Mouse (Mus musculus) adrenal gland, adult 2 months (tissue): ENCODE measurements at regions not wholly inside any gene's neighbourhood (a gene's known extent, or its start where the extent isn't known, plus 50 kb on each side); places are given as distances from the start of the nearest gene placed in this dataset.

ENCODE experiments used
- DNase-seq: peaks from one replicate; pipeline ENCODE4 v3.0.0; 2021

DNA sequence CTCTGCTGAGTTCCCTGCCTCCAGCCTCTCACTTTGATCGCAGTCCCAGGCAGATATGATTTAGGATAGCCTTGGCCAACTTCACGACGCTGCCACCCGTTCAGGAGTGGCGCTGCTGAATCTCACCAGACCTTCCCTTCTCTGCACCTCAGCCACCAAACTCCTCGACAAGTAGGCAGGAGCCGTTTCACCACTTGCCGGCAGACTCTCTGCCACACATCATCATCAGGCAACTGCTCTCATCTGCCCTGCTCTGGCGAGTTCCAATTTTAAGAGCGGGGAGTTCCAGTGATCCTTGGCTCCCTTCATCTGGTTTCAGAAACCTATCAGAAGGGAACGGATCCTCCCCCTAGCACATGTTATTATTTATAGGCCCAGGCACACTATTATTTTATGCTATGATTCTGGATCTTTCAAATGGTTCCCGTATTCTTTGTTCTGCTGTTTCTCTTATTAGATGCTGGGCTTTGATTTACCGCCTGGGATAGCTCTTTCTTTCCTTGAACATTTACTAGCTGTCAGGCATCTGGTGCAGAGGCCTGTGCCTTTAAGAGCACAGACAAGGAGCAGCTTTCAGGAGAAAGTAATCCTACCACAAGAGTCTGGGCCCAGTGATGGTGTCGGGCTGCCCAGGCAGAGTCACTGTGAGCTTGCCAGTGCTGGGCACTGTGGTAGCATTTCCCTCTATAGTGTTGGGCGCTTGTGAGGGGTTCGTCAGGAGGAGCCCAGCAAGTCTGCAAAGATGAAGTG, 722.3 kb downstream of the Vrk1 start:
- no peak for DNase-seq

GRCm38 (mm10) chr12:106748765-106749164, 738.7 kb downstream of the Vrk1 start:
- no peak for DNase-seq

DNA sequence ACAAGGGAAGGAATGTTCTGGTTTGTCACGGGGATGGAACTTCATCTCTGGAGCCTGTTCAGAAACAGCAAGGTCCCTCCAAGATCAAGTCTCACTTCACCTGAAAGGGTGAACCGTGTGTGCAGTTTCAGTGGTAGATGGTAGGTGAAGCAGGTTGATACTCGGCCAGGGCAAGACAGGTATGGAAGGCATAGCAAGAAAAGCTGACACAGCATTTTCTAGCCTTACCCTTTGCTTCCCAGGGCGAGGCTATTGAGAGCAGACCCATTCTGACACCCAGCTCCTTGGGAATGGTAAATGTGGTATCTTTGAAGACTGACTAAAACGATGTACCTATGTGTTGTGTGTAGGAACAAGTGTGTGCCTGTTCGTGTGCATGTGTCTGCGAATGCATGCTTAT, 724.9 kb upstream of the 3110018I06Rik start:
- no peak for DNase-seq

DNA sequence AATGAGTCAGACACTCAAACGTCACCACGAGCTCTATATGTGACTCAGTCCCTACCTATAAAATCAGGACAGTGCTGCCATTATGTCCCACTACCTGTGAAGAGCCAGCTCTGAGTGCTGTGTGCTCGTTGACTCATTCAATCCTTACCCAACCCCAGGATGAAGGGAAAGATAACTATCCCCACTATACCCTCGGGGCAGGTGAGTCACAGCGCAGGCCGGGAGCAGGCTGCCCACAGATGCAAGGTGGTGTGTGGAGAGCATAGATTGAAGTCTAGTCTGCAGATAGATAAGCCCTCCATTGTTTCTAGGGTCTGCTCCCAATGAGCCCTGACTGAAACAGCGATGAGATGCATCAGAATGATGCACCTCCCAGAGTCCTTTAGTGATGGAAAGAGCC, 723.9 kb upstream of the 3110018I06Rik start:
- peak; percentile 35 for DNase-seq

- no peak for DNase-seq
These were observed 714.9 kb upstream of the 3110018I06Rik start for GRCm38 (mm10) chr12:106773536-106773935.

- DNase-seq = no peak
These were observed 691.8 kb upstream of the 3110018I06Rik start for GRCm38 (mm10) chr12:106796596-106796995.

DNA sequence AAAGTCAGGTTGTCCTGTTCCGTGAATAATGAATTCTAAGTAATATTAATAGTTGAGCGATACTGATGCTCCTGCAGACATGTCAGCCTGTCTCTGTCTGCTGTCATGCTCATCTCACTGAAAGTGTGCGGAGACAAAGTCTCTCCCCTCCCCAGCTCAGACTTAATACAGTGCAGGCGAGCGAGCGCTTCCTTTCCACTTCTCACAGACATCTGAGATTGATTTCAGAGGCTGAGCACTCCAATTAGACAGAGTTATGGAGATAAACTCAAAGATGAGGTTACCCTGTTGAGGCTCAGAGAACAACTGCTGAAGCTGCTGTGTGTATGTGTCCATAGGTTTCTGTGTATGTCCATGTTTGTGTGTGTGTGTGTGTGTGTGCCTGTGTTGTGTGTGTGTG, 668.7 kb upstream of the 3110018I06Rik start:
- DNase-seq = no peak

DNA sequence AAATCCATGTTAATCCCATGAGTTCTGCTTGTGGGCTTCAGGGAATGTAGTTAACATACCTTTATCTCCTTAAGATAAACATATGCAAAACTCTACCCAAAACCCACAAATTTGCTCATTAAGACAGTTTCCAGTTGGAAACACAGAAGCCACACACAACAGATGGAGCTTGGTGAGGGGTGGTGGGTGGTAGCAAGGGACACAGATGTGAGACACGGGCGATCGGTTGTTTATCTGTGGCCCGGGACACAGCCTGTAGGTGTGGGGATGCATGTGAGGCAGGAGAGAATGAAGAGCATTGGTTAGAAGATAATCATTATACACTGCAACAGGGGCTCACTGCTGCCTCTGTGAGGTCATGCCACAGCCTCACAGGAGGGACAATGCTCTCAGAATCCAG, 666.1 kb upstream of the 3110018I06Rik start:
- DNase-seq = no peak

- DNase-seq = no peak
These were observed 659.9 kb upstream of the 3110018I06Rik start for GRCm38 (mm10) chr12:106828542-106828941.

GRCm38 (mm10) chr12:106829323-106829722, 659.1 kb upstream of the 3110018I06Rik start:
- no peak for DNase-seq

DNA sequence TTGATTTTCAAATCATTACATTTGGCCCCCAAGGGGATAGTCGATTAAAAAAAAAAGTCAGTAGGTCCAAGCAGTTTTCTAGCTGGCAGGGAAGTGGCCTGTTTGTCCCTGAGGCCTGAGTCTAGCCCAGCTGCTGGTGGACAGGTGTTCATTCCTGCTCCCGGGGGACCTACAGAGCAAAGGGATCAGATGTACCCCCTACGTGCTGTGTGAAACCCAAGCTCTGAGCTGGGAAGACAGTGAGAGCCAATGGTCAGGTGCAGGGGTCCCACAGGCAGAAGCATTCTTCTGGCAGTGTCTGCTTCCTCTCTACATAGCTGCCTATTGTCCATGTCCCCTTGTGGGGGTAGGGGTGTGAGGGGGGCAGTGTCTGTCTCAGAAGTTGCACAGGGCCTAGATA, 653.2 kb upstream of the 3110018I06Rik start:
- no peak for DNase-seq

GRCm38 (mm10) chr12:106839618-106840017, 648.8 kb upstream of the 3110018I06Rik start:
- no peak for DNase-seq

GRCm38 (mm10) chr12:106840150-106840651, 648.2 kb upstream of the 3110018I06Rik start:
- no peak for DNase-seq

DNA sequence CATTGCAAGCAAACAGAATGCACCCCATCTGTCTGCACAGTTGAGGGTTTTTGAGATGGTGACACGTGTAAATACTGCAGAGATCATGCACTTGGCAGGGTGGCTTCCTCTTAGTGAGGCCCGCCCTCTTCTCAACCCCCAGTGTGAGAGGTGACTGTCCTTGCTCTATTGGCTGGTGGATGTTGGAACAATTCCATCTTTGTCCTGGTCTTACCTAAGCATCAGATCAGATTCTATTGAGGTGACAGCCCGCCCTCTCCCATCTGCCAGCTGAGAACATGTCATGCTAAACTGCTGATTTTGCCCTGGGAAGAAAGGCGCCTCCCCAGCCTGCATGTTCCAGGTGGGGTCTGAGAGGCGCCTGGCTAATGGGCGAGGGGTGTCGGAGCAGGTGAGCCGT, 646.4 kb upstream of the 3110018I06Rik start:
- DNase-seq = no peak

DNA sequence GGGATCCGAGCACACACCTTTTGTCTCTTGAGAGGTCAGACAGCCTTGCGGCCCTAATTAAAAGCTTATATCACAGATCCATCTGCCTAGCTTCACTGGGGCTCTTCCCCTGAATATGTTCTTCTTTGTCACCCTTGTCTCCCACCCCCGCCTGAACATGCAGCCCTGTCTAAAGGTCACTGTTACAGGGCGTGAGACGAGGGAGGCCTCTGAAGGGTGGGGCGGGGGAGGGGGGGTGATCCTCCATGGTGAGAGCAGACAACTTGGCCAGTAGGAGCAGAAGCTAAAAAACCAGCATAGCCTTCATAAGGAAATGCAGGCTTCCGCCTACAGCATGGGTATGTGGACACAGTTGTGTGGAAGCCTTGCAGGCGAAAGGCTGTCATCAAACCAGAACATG, 646.0 kb upstream of the 3110018I06Rik start:
- DNase-seq = no peak

DNA sequence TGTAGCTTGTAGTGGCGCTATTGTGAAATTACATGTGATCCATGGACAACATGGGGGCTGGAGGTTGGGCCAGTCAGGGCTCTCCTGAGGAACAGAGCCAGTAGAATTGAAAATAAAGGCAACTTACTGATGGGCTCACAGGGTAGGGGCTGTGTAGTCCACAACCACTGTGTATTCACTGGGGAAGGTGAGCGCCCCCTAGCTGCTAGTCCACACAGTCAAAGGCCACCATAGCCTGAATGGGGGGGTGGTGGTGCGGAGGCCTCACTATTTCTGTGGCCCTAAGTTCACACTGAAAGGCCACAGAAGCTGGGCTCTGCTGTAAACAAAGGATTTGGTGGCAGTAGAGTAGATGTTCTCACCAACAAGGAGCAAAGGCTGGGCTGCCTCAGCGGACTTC, 636.8 kb upstream of the 3110018I06Rik start:
- DNase-seq = no peak

DNA sequence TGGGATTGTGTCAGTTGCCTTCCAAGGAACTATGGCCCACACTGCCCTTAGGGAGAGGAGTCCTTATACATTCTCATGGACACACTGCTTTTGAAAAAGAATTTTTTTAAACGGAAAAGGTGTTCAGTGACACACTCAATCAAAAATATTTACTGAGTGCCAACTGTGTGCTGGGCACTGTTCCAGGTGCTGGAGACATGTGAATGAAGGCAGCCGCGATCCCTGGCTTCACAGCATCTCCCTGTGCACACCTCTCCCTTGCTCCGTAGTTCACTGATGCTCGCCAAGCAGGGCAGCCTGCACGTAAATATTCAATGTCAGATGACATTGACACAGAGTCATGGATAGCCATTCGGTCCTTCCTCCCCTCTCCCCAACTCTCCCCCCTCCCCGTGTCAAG, 635.7 kb upstream of the 3110018I06Rik start:
- no peak for DNase-seq

DNA sequence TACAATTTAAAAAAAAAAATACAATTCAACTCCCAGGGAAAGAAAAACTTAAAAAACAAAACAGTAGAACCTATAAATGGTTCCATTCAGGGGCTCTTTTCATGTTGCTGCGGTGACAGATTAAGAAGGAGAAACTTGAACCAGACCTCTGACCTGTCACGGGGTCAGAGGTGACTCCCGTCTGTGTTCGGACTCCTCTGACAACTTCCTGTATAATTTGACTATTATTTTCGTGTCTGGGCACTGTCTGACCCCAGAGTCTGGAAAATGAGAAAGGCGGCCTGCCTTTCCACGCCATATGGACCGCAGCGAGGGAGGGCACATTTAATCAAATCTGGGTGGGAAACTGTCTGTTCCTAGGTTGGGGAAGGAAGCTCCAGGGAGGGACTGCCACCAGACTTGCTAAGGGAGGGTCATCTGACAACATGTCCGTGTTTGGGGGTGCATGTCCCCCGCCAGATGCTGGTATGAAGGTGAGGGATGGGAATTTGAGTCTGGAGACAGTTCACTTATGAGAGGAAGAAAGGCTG, 634.7 kb upstream of the 3110018I06Rik start:
- DNase-seq = no peak

DNA sequence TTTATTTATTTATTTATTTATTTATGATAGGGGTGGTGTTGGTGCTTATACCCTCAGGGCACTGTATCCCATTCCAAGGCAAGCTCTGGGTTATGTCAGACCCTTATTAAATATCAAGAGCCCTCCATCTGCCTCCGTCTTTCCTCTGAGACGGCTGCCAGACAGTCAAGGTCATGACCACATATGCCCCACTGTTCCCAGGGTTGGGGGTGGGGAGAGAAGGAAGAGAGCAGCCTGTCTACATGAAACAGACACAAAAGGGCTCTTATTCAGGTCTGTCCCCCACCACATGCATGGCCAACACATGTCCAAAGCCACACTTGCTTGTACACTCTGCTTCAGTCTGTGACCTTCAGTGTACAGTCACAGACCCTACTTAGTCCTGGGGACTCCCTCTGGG, 632.9 kb upstream of the 3110018I06Rik start:
- DNase-seq = no peak

GRCm38 (mm10) chr12:106861638-106862037, 626.8 kb upstream of the 3110018I06Rik start:
- no peak for DNase-seq

GRCm38 (mm10) chr12:106864076-106864475, 624.4 kb upstream of the 3110018I06Rik start:
- no peak for DNase-seq

GRCm38 (mm10) chr12:106868036-106868435, 620.4 kb upstream of the 3110018I06Rik start:
- no peak for DNase-seq

DNA sequence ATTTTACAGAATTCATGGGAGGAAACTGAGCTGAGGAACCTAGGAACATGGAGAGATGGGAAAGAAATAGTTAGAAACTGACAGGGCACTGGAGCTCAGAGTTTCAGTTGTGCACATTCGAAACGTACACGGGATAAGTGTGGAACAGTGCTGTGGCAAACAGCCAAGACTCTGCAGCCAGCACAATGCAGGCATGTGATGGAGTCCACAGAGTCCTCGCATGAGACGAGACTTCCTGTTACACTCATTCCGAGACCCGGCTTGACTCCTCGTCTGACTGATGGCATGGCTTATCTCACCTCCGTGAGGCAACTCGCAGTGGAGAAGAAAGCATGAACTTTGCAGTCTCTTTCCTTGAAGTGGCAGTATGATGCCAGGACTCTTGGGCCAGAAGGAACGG, 617.0 kb upstream of the 3110018I06Rik start:
- no peak for DNase-seq
